Mouse (Mus musculus): ENCODE data around the gene Btnl1. TPM values are rescaled to one million over a fixed set of nuclear protein-coding genes. Genes with fewer than 3 reads are reported as not detected.
A peak's percentile ranks its signal among the peaks of the same experiment; 100 is the strongest.

Btnl1 gene
- polyA plus RNA-seq, 1 experiment from 2014 or later, result not detected

- Histone ChIP-seq H3K9me3 (replicated peaks) (no peaks in the 10 kb centered on the region), H3K36me3 (no peaks in the 10 kb centered on the region), H3K4me3 (no peak overlapping the region), H3K27ac (replicated peaks) (no peak overlapping the region), H3K4me1 (no peaks in the 10 kb centered on the region), H3K27me3 (ENCODE audit: low read depth, poor library complexity, severe bottlenecking) (no peaks in the 10 kb centered on the region)
- WGBS, result 85% methylated on average over 3 of the region's 3 CpGs
- no peak for DNase-seq (ENCODE audit: low spot score)
These were observed 13.1 kb upstream of the Btnl1 start for GRCm38 (mm10) chr17:34363676-34364310.

- WGBS, result 78% methylated on average over 10 of the region's 10 CpGs
- Histone ChIP-seq H3K27ac (replicated peaks) (no peak overlapping the region), H3K36me3 (no peaks in the 10 kb centered on the region), H3K27me3 (ENCODE audit: low read depth, poor library complexity, severe bottlenecking) (no peaks in the 10 kb centered on the region), H3K9me3 (replicated peaks) (no peaks in the 10 kb centered on the region), H3K4me1 (no peaks in the 10 kb centered on the region), H3K4me3 (no peak overlapping the region)
- DNase-seq (ENCODE audit: low spot score), result no peak
These were observed 11.9 kb upstream of the Btnl1 start for GRCm38 (mm10) chr17:34365031-34365430.

- WGBS, result 93% methylated on average over 4 of the region's 4 CpGs
- H3K36me3 ChIP-seq, result no peaks in the 10 kb centered on the region
- DNase-seq (ENCODE audit: low spot score), result no peak
- H3K27me3 ChIP-seq (ENCODE audit: low read depth, poor library complexity, severe bottlenecking), result no peaks in the 10 kb centered on the region
- no peak overlapping the region for H3K27ac ChIP-seq (replicated peaks)
- H3K4me1 ChIP-seq, result no peaks in the 10 kb centered on the region
- H3K4me3 ChIP-seq, result no peak overlapping the region
- no peaks in the 10 kb centered on the region for H3K9me3 ChIP-seq (replicated peaks)
These were observed 6.4 kb upstream of the Btnl1 start for GRCm38 (mm10) chr17:34370563-34370962.

- WGBS, result 85% methylated on average over 6 of the region's 6 CpGs
- Histone ChIP-seq H3K4me3 (no peak overlapping the region), H3K9me3 (replicated peaks) (no peaks in the 10 kb centered on the region), H3K27ac (replicated peaks) (no peak overlapping the region), H3K27me3 (ENCODE audit: low read depth, poor library complexity, severe bottlenecking) (no peaks in the 10 kb centered on the region), H3K36me3 (no peaks in the 10 kb centered on the region), H3K4me1 (no peaks in the 10 kb centered on the region)
- DNase-seq (ENCODE audit: low spot score), result no peak
These were observed 3.8 kb upstream of the Btnl1 start for GRCm38 (mm10) chr17:34373055-34373709.

GRCm38 (mm10) chr17:34377450-34378209, 698 bp downstream of the Btnl1 start:
- Histone ChIP-seq H3K27ac (replicated peaks) (no peak overlapping the region), H3K4me3 (no peak overlapping the region), H3K27me3 (ENCODE audit: low read depth, poor library complexity, severe bottlenecking) (no peaks in the 10 kb centered on the region), H3K4me1 (no peaks in the 10 kb centered on the region), H3K9me3 (replicated peaks) (no peaks in the 10 kb centered on the region), H3K36me3 (no peaks in the 10 kb centered on the region)
- no peak for DNase-seq (ENCODE audit: low spot score)
- WGBS, result 69% methylated on average over 6 of the region's 6 CpGs

GRCm38 (mm10) chr17:34378716-34379115, 1.8 kb downstream of the Btnl1 start:
- Histone ChIP-seq H3K27ac (replicated peaks) (no peak overlapping the region), H3K27me3 (ENCODE audit: low read depth, poor library complexity, severe bottlenecking) (no peaks in the 10 kb centered on the region), H3K9me3 (replicated peaks) (no peaks in the 10 kb centered on the region), H3K4me1 (no peaks in the 10 kb centered on the region), H3K36me3 (no peaks in the 10 kb centered on the region), H3K4me3 (no peak overlapping the region)
- no peak for DNase-seq (ENCODE audit: low spot score)
- 93% methylated on average over 2 of the region's 2 CpGs for WGBS

DNA sequence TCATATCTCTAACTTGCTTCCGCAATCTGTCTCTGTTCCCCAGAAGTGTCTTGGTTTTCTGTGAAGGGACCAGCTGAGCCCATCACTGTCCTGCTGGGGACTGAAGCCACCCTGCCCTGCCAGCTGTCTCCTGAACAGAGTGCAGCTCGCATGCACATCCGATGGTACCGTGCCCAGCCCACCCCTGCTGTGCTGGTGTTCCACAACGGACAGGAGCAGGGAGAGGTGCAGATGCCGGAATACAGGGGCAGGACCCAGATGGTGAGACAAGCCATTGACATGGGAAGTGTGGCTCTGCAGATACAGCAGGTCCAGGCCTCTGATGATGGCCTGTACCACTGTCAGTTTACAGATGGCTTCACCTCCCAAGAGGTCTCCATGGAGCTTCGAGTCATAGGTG, 2.5 kb downstream of the Btnl1 start:
- no peak overlapping the region for H3K4me3 ChIP-seq
- no peaks in the 10 kb centered on the region for H3K9me3 ChIP-seq (replicated peaks)
- 87% methylated on average over 7 of the region's 7 CpGs for WGBS
- no peaks in the 10 kb centered on the region for H3K27me3 ChIP-seq (ENCODE audit: low read depth, poor library complexity, severe bottlenecking)
- H3K27ac ChIP-seq (replicated peaks), result no peak overlapping the region
- no peaks in the 10 kb centered on the region for H3K36me3 ChIP-seq
- H3K4me1 ChIP-seq, result no peaks in the 10 kb centered on the region
- no peak for DNase-seq (ENCODE audit: low spot score)

GRCm38 (mm10) chr17:34381876-34382275, 4.9 kb downstream of the Btnl1 start:
- Histone ChIP-seq H3K4me3 (no peak overlapping the region), H3K36me3 (no peaks in the 10 kb centered on the region), H3K9me3 (replicated peaks) (no peaks in the 10 kb centered on the region), H3K27ac (replicated peaks) (no peak overlapping the region), H3K27me3 (ENCODE audit: low read depth, poor library complexity, severe bottlenecking) (no peaks in the 10 kb centered on the region), H3K4me1 (no peaks in the 10 kb centered on the region)
- no peak for DNase-seq (ENCODE audit: low spot score)
- 74% methylated on average over 11 of the region's 11 CpGs for WGBS

- DNase-seq (ENCODE audit: low spot score), result peak; percentile 18
- Histone ChIP-seq H3K9me3 (replicated peaks) (no peaks in the 10 kb centered on the region), H3K4me1 (no peaks in the 10 kb centered on the region), H3K27me3 (ENCODE audit: low read depth, poor library complexity, severe bottlenecking) (no peaks in the 10 kb centered on the region), H3K27ac (replicated peaks) (no peak overlapping the region), H3K36me3 (no peaks in the 10 kb centered on the region), H3K4me3 (no peak overlapping the region)
- WGBS, result 81% methylated on average over 7 of the region's 7 CpGs
These were observed 6.3 kb downstream of the Btnl1 start for GRCm38 (mm10) chr17:34383212-34383611.

DNA sequence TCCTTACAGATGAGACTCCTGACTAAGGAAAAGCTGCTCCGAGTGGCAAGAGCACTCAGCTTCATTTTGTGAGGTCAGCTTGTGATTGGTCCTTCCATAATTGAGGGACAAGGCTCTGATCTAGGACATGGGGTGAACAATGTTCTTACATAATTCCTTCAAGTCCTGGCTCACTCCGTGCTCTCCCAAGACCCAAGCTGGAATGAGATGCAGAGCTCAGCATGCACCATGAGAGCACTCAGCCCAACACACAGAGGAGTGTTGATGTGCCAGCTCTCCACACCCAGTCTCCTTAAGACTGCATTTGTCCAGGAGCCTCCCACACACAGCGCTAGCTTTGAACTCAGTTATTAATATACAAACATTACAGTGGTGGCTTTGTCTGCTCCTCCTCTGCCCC, 7.8 kb downstream of the Btnl1 start:
- Histone ChIP-seq H3K27me3 (ENCODE audit: low read depth, poor library complexity, severe bottlenecking) (no peaks in the 10 kb centered on the region), H3K4me3 (no peak overlapping the region), H3K4me1 (no peaks in the 10 kb centered on the region), H3K9me3 (replicated peaks) (no peaks in the 10 kb centered on the region), H3K36me3 (no peaks in the 10 kb centered on the region), H3K27ac (replicated peaks) (no peak overlapping the region)
- no peak for DNase-seq (ENCODE audit: low spot score)
- 87% methylated on average over 3 of the region's 3 CpGs for WGBS

GRCm38 (mm10) chr17:34386656-34387055, 9.7 kb downstream of the Btnl1 start:
- Histone ChIP-seq H3K4me1 (no peaks in the 10 kb centered on the region), H3K4me3 (no peak overlapping the region), H3K9me3 (replicated peaks) (no peaks in the 10 kb centered on the region), H3K27ac (replicated peaks) (no peak overlapping the region), H3K27me3 (ENCODE audit: low read depth, poor library complexity, severe bottlenecking) (peaks cover 10% of the 10 kb centered on the region), H3K36me3 (no peaks in the 10 kb centered on the region)
- WGBS, result 72% methylated on average over 2 of the region's 2 CpGs
- DNase-seq (ENCODE audit: low spot score), result no peak

DNA sequence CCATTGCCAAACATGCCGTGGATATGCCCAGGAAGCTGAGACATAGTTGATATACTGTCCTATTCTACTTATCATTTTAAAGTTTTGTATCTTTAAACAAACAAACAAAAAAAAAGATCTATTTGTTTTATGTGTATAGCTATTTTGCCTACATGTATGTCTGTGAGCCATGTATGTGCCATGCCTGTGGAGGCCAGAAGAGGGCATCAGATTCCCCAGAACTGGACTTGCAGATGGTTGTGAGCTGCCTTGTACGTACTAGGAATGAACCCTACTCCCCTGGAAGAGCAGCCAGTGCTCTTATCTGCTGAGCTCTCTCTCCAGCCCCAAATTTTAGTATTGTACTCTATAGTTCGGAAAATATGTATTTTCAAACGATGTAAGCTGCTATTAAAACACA, 11.6 kb downstream of the Btnl1 start:
- H3K4me3 ChIP-seq, result no peak overlapping the region
- peaks cover 15% of the 10 kb centered on the region for H3K27me3 ChIP-seq (ENCODE audit: low read depth, poor library complexity, severe bottlenecking)
- no peaks in the 10 kb centered on the region for H3K36me3 ChIP-seq
- peak; percentile 28 for DNase-seq (ENCODE audit: low spot score)
- peaks cover 5% of the 10 kb centered on the region for H3K4me1 ChIP-seq
- H3K9me3 ChIP-seq (replicated peaks), result no peaks in the 10 kb centered on the region; the same call in 1 of the 2 replicates
- no peak overlapping the region for H3K27ac ChIP-seq (replicated peaks)
- 35% methylated on average over 4 of the region's 4 CpGs for WGBS

DNA sequence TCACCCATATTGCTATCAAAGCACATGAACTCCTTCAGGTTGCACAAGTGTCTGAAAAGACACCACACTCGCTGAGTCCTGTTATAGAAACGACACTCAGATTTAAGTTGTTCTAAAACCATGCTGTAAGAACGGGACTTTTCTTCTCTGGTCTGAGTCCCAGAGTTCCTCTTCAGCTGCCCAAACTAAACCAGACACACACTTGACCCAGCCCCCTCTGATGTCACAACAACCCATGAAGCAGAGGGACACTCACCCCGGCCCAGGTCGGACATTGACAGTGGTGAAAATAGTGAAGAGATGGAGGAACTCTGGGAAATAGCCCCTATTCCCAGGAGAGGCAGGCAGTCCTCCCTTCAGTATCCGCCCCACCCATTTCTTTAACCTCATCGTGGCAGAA, 14.6 kb downstream of the Btnl1 start:
- H3K9me3 ChIP-seq (replicated peaks), result no peaks in the 10 kb centered on the region; the same call in 1 of the 2 replicates
- H3K4me1 ChIP-seq, result peaks cover 5% of the 10 kb centered on the region
- H3K27ac ChIP-seq (replicated peaks), result no peak overlapping the region
- DNase-seq (ENCODE audit: low spot score), result no peak
- H3K4me3 ChIP-seq, result no peak overlapping the region
- H3K27me3 ChIP-seq (ENCODE audit: low read depth, poor library complexity, severe bottlenecking), result peaks cover 15% of the 10 kb centered on the region
- WGBS, result 79% methylated on average over 7 of the region's 7 CpGs
- no peaks in the 10 kb centered on the region for H3K36me3 ChIP-seq

All from midbrain, embryonic 10.5 days (tissue).